Mouse (Mus musculus) stomach, postnatal 0 days (tissue): ENCODE measurements around the gene Fmo4. TPM values are rescaled to one million over a fixed set of nuclear protein-coding genes. Genes with fewer than 3 reads are reported as not detected.
"Not testable (repeated sequence)": the region's sequence is repeated elsewhere in the genome, so short reads cannot be mapped to it uniquely, and the experiment has no call there.

Experiments
- ATAC-seq: fragments of 200-750 bp; cut with Nextera tagmentation; 2 replicates; pipeline ENCODE4 v1.8.0; 2017; ENCODE audit not compliant: low FRiP score, low TSS enrichment
- DNase-seq: peaks from one replicate; pipeline ENCODE4 v3.0.0-alpha.2; 2016; ENCODE audit warnings: low spot score
- H3K27ac ChIP-seq: fragments of 300-500 bp; sonication (generic); replicated peaks from 2 replicates; pipeline ENCODE4 v1.5.1; 2014; ENCODE audit warnings: mild to moderate bottlenecking, control low read depth
- H3K27me3 ChIP-seq: fragments of 300-500 bp; sonication (generic); 2 replicates; pipeline ENCODE4 v1.6.1; 2014; ENCODE audit warnings: low read length; ENCODE audit not compliant: control insufficient read depth, insufficient read depth
- H3K36me3 ChIP-seq: fragments of 300-500 bp; sonication (generic); 2 replicates; pipeline ENCODE4 v1.6.1; 2014; ENCODE audit warnings: low read length, mixed read lengths; ENCODE audit not compliant: control insufficient read depth, insufficient read depth
- H3K4me1 ChIP-seq: fragments of 300-500 bp; sonication (generic); replicated peaks from 2 replicates; pipeline ENCODE4 v1.6.1; 2014; ENCODE audit warnings: antibody characterized with exemption; ENCODE audit not compliant: control insufficient read depth, insufficient read depth
- H3K4me2 ChIP-seq: fragments of 300-500 bp; sonication (generic); replicated peaks from 2 replicates; pipeline ENCODE4 v1.6.1; 2014; ENCODE audit warnings: low read depth, mild to moderate bottlenecking, control low read depth, moderate library complexity
- H3K4me3 ChIP-seq: fragments of 300-500 bp; sonication (generic); 2 replicates; pipeline ENCODE4 v1.5.1; 2014; ENCODE audit warnings: low read depth, low read length, control low read depth
- H3K9ac ChIP-seq: fragments of 300-500 bp; sonication (generic); 2 replicates; pipeline ENCODE4 v1.6.1; 2014; ENCODE audit warnings: mild to moderate bottlenecking, low read length, control low read depth, mixed read lengths
- H3K9me3 ChIP-seq: fragments of 300-500 bp; sonication (generic); 2 replicates; pipeline ENCODE4 v1.6.1; 2016; ENCODE audit warnings: low read length; ENCODE audit not compliant: control insufficient read depth
- CTCF ChIP-seq: IDR thresholded peaks from 2 replicates; pipeline ENCODE4 v1.5.1; 2016; ENCODE audit warnings: antibody characterized with exemption, low read depth, mild to moderate bottlenecking, moderate library complexity
- EP300 ChIP-seq: optimal IDR thresholded peaks from 2 replicates; pipeline ENCODE3; 2016; ENCODE audit warnings: antibody characterized with exemption
- WGBS: fragments of 180-500 bp; shearing (Covaris S2); extraction: QIAGEN DNeasy Blood & Tissue Kit; methylation state at CpG from one replicate; pipeline ENCODE4 v1.1.7; 2014; 5-methylcytosine and 5-hydroxymethylcytosine counted together
- polyA plus RNA-seq: library from polyadenylated mRNA; unstranded; fragments of >200 nt; fragmentation: Nextera tagmentation; extraction: Ambion mirVana; gene quantifications from 2 replicates; pipeline ENCODE4 v1.2.1, GENCODE M21; 2015

Gene Fmo4
- polyA plus RNA-seq, 1 experiment from 2014 or later = 0.62 TPM

DNA sequence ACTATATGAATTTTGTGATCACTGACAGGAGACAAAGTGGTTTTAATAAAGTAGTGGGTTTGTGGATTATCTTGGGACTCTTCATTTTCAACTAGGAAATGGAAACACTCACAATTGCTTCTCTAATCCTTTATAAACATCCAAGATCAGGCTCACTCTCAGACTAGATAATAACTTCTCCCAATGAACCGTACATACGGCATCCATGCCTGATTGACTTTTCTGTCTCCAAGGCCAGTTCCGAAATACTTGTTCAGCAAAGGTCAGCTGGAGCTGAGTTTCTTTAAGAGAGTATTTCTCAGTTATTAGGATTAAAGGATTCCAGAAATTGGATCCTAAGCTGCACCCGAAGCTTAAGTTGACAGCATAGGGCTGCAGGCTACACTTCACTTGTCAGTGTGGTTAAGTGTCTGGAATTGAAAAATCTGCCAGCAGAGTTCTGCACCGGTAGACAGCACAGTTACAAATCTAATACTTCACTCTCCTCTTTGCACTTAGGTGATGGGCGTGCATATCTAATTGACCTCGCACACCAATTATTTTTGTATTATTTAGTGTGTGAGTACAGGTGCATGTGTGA lies 30.0 kb downstream of the Fmo4 start:
- Histone ChIP-seq H3K27ac (no peak overlapping the region), H3K27me3 (no peaks in the 10 kb centered on the region), H3K9ac (no peak overlapping the region), H3K36me3 (no peaks in the 10 kb centered on the region), H3K4me2 (no peak overlapping the region), H3K4me1 (no peaks in the 10 kb centered on the region), H3K4me3 (no peak overlapping the region), H3K9me3 (no peaks in the 10 kb centered on the region)
- DNase-seq (no peak), ATAC-seq (no peak)
- TF ChIP-seq EP300 (no peak), CTCF (no peak)
- 67% methylated on average over 7 of the region's 7 CpGs for WGBS

DNA sequence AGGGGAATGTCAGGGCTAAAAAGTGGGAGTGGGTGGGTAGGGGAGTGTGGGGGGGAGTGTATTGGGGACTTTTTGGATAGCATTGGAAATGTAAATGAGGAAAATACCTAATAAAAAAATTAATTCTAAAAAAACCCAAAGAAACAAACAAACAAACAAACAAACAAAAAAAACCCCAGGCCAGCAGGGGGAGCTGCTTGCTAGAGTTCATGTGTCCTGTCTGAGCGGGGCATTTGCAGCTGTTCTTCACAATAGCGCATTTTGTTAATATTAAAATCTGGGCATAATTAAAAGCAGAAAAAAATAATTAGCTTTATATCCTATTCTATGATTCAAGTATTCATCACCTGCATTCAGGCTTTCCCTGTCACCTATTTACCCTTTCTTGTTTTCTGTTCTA lies 32.7 kb downstream of the Fmo4 start:
- WGBS = 88% methylated on average over 2 of the region's 2 CpGs
- DNase-seq, H3K36me3 ChIP-seq, H3K4me1 ChIP-seq, H3K9me3 ChIP-seq, H3K4me2 ChIP-seq, ATAC-seq, H3K4me3 ChIP-seq, H3K9ac ChIP-seq, H3K27me3 ChIP-seq, H3K27ac ChIP-seq: not testable (repeated sequence)

DNA sequence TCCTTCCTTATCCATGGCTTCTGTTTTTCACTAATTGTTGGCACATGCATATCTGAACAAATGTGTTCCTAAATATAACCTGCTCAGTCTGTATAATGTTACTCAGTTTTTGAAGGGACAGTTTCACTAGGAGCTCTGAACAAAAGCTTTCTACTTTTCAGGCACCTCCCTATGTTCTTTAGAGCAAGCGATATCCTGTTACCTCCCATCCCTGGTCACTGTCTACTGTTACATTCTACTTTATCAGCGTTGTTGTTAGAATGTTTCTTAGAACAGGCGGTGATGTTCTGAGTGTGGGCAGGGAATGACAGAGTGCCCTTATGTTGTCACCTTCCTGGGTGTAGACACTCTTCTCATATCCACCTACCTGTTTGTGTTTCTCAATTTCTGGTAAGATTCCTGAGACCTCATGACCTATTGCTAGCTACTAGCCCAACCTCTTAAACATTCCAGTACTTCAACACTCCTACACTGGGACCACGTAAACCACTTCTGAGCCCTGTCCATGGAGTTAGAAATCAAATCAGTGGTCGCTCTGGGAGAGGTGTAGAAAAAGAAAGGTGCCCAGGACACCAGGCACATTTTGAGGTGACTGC lies 35.7 kb downstream of the Fmo4 start:
- no peak for DNase-seq
- ATAC-seq = no peak
- no peaks in the 10 kb centered on the region for H3K4me1 ChIP-seq
- no peak overlapping the region for H3K27ac ChIP-seq
- TF ChIP-seq CTCF (no peak), EP300 (no peak)
- no peak overlapping the region for H3K9ac ChIP-seq
- no peaks in the 10 kb centered on the region for H3K36me3 ChIP-seq
- H3K27me3 ChIP-seq = no peaks in the 10 kb centered on the region
- no peak overlapping the region for H3K4me2 ChIP-seq
- no peaks in the 10 kb centered on the region for H3K9me3 ChIP-seq
- no peak overlapping the region for H3K4me3 ChIP-seq
- 83% methylated on average over 5 of the region's 5 CpGs for WGBS

DNA sequence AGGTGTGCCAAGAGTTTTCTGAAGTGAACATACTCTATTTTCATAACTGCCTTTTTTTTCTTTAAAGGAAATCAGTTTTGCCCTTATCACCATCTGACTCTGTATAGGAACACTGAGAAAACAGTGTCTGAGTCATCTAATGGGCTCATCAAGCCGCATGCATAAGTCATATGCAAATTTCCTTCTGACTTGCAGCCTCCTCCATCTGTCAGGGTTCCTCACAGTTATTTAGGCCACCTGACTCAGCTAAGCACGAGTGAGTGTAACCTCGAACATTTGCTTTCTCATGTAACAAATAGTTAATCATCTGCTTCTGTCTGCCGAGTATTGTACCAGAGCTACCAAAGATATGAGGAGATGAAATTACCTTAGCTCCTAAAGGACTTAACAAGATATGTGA lies 40.1 kb downstream of the Fmo4 start:
- Histone ChIP-seq H3K4me2 (no peak overlapping the region), H3K4me1 (no peaks in the 10 kb centered on the region), H3K27ac (no peak overlapping the region), H3K9me3 (no peaks in the 10 kb centered on the region), H3K9ac (no peak overlapping the region), H3K36me3 (no peaks in the 10 kb centered on the region), H3K27me3 (no peaks in the 10 kb centered on the region), H3K4me3 (no peak overlapping the region)
- DNase-seq (no peak), ATAC-seq (no peak)
- 49% methylated on average over 4 of the region's 4 CpGs for WGBS
- TF ChIP-seq CTCF (no peak), EP300 (no peak)

DNA sequence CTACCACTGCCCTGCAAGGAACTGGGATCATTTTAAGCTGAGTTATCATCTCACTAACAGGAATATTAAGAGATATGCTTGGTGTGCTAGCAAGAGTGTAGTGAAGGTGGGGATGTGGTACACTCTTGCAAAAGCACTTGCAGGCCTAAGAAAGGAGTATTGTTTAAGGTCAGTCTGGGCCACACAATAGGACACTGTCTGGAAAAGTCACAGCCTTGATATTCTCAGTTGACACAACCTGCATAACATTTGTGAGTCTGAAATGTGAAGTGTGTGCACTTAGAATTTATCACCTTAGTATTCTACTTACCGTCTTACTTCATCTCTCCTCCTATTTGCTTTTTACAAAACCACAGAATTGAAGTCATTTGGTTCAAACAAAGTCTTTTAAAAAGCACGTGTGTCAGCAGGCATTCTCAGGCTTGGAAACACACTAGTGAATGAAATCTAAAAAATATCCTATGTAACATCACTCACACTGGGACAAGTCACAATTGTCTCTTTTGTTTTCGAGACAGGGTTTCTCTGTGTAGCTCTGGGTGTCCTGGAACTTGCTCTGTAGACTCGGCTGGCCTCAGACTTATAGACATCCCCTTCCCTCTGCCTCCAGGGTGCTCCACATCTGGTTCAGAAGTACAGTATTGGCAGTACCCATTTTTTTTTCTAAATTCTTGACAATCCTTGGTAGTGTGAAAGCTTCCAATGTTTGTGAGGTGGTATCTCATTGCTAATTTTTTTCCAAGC lies 42.0 kb downstream of the Fmo4 start:
- Histone ChIP-seq H3K27ac (no peak overlapping the region), H3K4me2 (no peak overlapping the region), H3K4me1 (no peaks in the 10 kb centered on the region), H3K27me3 (no peaks in the 10 kb centered on the region), H3K9me3 (no peaks in the 10 kb centered on the region), H3K4me3 (no peak overlapping the region), H3K9ac (no peak overlapping the region), H3K36me3 (no peaks in the 10 kb centered on the region)
- DNase-seq (no peak), ATAC-seq (no peak)
- TF ChIP-seq CTCF = no peak
- TF ChIP-seq EP300 = no peak
- 49% methylated on average over 4 of the region's 4 CpGs for WGBS

DNA sequence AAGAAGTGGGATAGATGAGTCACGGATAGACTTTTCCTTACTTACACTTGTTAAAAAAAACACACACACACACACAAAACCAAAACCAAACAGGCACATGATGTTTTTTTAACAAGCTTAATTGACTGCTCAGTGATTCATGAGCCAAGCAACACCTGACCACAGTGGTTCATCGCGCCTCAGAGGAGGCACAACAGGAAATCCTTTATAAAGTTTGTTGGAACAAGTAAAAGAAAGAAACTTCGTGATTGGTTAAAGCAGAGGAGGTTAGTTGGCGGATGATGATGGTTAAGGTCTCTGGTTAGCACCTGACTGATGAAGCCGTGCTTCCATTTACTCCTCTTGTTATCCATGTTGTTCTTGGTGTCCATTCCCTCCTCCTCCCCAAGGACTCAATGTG lies 61.8 kb downstream of the Fmo4 start:
- ATAC-seq (no peak), DNase-seq (no peak)
- Histone ChIP-seq H3K4me2 (no peak overlapping the region), H3K9ac (no peak overlapping the region), H3K4me3 (no peak overlapping the region), H3K36me3 (no peaks in the 10 kb centered on the region), H3K4me1 (no peaks in the 10 kb centered on the region), H3K27me3 (no peaks in the 10 kb centered on the region), H3K27ac (no peak overlapping the region), H3K9me3 (no peaks in the 10 kb centered on the region)
- TF ChIP-seq EP300 (no peak), CTCF (no peak)
- WGBS = 91% methylated on average over 6 of the region's 6 CpGs
